Mouse (Mus musculus): ENCODE measurements around the gene Atpaf2.
"Not testable (repeated sequence)": the region's sequence is repeated elsewhere in the genome, so short reads cannot be mapped to it uniquely, and the experiment has no call there.

GRCm38 (mm10) chr11:60439621-60440020, 21.4 kb upstream of the Atpaf2 start:
- TF ChIP-seq POLR2A (IDR thresholded peaks at IDR 0.05; ENCODE audit: borderline replicate concordance, extremely low read depth, insufficient read depth, insufficient read length, poor library complexity, severe bottlenecking); CTCF (IDR thresholded peaks at IDR 0.05; ENCODE audit: borderline replicate concordance, extremely low read depth, insufficient read depth, insufficient read length): not testable (repeated sequence)

Data from brain, embryonic 14.5 days (tissue).